Mouse (Mus musculus) c-Kit-positive CD71-positive TER-119-positive erythroid progenitor cells, embryonic 14.5 days (primary cell): Measurements from ENCODE around the gene Esp6.
"Not testable (repeated sequence)": the region's sequence is repeated elsewhere in the genome, so short reads cannot be mapped to it uniquely, and the experiment has no call there.

ENCODE experiments used
- DNase-seq: peaks from one replicate; pipeline ENCODE4 v3.0.0-alpha.2; 2013; ENCODE audit warnings: low spot score

Gene Esp6

DNA sequence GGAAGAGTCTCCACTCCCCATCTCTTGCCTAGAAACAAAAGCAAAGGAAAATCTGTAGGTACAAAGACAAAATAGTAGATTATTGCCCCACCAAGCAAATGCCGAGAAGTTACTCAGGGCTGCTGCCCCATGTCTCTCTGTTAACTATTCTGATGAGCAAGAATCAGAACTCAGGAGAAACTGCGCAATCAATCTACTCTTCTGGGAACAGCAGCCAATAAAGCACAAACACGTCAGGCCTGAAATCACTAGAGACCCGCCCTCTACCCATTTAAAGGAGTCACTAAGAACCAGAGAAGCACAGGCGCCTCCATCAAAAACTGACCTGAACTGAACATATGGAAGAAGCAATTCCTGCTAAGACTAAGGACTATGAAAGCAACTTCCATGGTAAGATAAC, at the start of gene Esp6:
TSS of gene Esp6 (plus strand) at position 301 of the 400 bp plus-strand sequence.
- no peak for DNase-seq

DNA sequence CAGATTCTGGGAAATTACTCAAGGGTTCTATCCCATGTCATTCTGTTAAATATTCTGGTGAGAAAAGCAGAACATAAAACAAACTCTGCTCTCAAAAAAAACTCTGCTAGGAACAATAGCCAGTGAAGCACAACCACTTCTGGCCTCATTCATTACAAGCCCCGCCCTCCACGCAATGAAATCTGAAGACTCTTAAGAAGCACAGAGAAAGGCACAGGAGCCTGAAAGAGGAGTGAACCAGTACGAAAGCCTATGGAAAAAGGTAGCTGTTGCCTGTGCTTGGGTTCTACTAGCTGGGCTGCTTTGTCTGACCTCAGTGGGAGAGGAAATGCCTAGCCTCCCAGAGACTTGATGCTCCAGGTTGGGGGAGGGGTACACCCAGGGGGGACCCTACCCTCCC, 41.5 kb upstream of the Esp6 start, which contains the start of gene Esp8:
TSS of gene Esp8 (plus strand) at position 205 of the 400 bp plus-strand sequence.
- no peak for DNase-seq

DNA sequence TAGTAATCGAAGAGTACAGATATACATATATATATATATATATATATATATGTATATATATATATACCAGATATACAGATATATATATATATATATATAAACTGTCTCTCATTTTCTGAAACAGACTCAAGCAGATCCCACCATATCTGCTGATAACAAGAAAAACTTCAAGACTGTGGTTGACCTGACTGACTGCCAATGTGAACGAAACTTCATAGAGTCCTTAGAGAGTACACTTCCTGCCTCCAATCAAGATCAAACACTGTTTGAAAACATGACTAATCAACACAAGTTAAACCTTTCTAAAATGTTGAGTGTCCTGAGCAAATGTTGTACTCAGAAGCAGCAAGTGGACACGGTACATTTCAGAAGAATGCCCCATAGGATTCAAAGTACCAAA, 31.5 kb upstream of the Esp6 start:
- no peak for DNase-seq

- DNase-seq = no peak
These were observed 30.2 kb upstream of the Esp6 start for GRCm38 (mm10) chr17:40531147-40531546.

DNA sequence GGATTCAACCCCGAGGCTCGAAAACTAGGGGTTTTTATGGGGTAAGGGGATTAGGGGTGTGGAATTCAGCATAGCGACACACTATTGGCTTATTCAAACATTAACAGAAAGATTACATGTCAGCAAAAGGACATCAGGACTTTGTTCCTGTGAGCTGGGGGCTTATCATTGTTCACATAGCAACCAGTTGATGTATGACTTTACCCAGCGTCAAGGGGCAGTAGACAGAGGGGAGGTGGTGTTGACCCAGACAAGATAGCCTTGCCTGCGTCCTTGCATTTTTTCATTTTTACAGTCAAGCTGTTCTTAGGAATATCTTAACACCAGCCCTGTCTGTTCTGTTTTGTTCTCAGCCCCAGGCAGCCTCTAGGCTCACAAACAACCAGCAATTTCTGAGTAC, 14.3 kb upstream of the Esp6 start:
- DNase-seq = not testable (repeated sequence)

DNA sequence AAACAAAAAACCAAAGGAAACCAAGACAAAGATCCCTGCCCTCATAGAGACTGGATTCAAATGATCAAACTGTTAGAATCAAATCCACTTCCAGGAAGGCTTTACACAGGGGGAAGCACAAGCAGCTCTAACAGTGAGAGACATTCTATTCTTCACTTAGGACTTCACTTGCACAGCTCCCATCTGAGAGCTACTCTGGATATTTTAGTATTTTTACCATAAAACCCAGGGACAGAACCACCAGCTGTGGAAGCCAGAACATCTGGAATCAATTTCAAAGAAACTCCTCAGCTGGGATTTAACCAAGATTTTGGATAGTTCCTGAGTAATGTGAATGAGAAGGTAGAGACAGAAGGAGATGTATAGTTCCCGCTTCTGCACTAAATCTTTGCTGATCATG, 7.8 kb upstream of the Esp6 start:
- DNase-seq = no peak

DNA sequence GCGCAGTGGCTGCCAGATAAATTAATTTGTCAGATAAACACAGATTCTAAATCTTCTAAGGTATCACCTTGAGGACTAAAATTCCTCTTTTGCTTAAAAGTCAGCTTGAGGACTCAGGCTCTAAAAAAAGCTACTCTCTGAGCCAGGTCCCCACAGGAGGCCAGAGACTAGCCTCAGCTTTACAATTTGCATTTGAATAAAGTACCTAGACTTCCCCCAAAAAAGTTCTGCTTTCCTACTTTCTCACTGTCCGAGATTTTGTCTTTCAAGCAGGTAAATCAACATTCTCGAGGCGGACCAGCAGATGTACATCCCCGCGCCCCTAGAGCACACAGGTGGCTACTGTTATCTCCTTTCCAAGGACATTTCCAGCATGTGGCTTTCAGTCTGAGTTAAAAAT, 22.6 kb downstream of the Esp6 start:
- not testable (repeated sequence) for DNase-seq

DNA sequence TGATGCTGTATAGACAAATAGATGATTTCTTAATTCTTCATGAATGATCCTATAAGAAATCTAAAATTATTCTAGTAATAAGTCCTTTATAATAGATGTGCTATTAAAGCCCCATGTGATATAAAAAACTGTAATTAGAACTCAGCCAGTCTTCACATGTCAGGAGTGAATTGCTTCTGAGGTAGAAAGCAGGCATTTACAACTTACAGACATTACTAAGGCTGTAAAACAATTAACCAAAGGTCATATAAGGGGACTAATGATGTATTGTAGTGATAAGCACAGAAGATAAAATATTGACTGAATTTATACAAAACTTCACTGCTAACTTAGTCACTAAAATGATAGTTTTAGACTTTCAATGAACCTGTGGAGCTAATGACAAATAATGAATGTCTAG, 30.0 kb downstream of the Esp6 start:
- DNase-seq = no peak

- no peak for DNase-seq
These were observed 37.0 kb downstream of the Esp6 start, which contains the start of gene Esp4 for GRCm38 (mm10) chr17:40598294-40598693. Esp4 (plus strand) TSS chr17:40598594.
